Comparison of ENCODE assay signal across 7 mouse cellular contexts in the genomic region with DNA sequence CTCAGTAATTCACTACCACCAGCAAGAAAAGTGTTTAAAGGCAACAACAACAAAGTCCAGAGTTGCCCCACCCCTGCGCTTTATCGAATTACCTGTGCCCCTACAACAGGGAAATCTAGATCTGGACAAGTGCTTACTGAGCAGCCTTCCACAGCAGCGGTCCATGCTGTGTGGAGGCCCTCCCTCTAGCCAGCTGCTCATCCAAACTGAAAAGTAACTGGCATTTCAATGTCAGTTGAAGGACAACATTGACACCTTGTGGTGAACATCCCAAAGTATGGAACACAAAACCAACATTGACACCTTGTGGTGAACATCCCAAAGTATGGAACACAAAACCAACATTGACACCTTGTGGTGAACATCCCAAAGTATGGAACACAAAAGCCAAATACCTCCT.
DNase-seq lines count a peak whose midpoint lies in the region; ATAC-seq and TF ChIP-seq lines count a peak whose summit lies in the region.
"Not testable (repeated sequence)": the region's sequence is repeated elsewhere in the genome, so short reads cannot be mapped to it uniquely, and the experiment has no call there.

No protein-coding gene starts in this region.

- intact Hi-C loops in heart, adult 2 months (cut with DNase I) = not testable (repeated sequence)

- not testable (repeated sequence) for H3K36me3 ChIP-seq in embryonic facial prominence, embryonic 11.5 days (replicated peaks; ENCODE audit: control insufficient read depth, insufficient read depth, low read depth, low read length); heart, adult 2 months (ENCODE audit: control insufficient read depth, insufficient read depth, low read length); kidney, embryonic 14.5 days (ENCODE audit: control insufficient read depth, insufficient read depth, low read length); liver, adult 2 months (ENCODE audit: control insufficient read depth, insufficient read depth, low read length); neural tube, embryonic 14.5 days (ENCODE audit: control insufficient read depth, insufficient read depth, low read length)

- H3K4me1 ChIP-seq in embryonic facial prominence, embryonic 11.5 days (ENCODE audit: control insufficient read depth, insufficient read depth, low read length); heart, adult 2 months (ENCODE audit: control insufficient read depth, insufficient read depth, low read length); liver, adult 2 months (ENCODE audit: control insufficient read depth, insufficient read depth, low read length); neural tube, embryonic 14.5 days (ENCODE audit: control insufficient read depth, insufficient read depth, low read length): not testable (repeated sequence)
- H3K4me1 ChIP-seq in kidney, embryonic 14.5 days (ENCODE audit: control insufficient read depth, insufficient read depth, low read length) = peaks cover 11% of the 10 kb centered on the region

- not testable (repeated sequence) for TF ChIP-seq POLR2A in heart, adult 2 months (IDR thresholded peaks at IDR 0.05; ENCODE audit: insufficient read depth, low read depth, low read length); liver, adult 2 months (IDR thresholded peaks at IDR 0.05; ENCODE audit: extremely low read depth, insufficient read depth, low read length)

- H3K27me3 ChIP-seq in embryonic facial prominence, embryonic 11.5 days (ENCODE audit: control insufficient read depth, insufficient read depth, low read length); heart, adult 2 months (ENCODE audit: control insufficient read depth, insufficient read depth, low read length); kidney, embryonic 14.5 days (ENCODE audit: control insufficient read depth, insufficient read depth, low read length); liver, adult 2 months (ENCODE audit: control insufficient read depth, insufficient read depth, low read length); neural tube, embryonic 14.5 days (ENCODE audit: control insufficient read depth, insufficient read depth, low read length): not testable (repeated sequence)

- H3K4me3 ChIP-seq in embryonic facial prominence, embryonic 11.5 days (ENCODE audit: low read depth, low read length); heart, adult 2 months; kidney, embryonic 14.5 days (ENCODE audit: low read length); liver, adult 2 months (ENCODE audit: insufficient read depth, low read depth, low read length); neural tube, embryonic 14.5 days (ENCODE audit: low read depth, low read length): not testable (repeated sequence)

- H3K9ac ChIP-seq in embryonic facial prominence, embryonic 11.5 days (replicated peaks; ENCODE audit: low read length); heart, adult 2 months (ENCODE audit: low read depth, low read length); kidney, embryonic 14.5 days (ENCODE audit: low read depth, low read length); liver, adult 2 months (ENCODE audit: low read depth, low read length); neural tube, embryonic 14.5 days (replicated peaks; ENCODE audit: low read depth, low read length): not testable (repeated sequence)

- TF ChIP-seq EP300 in heart, adult 2 months (IDR thresholded peaks at IDR 0.05; ENCODE audit: insufficient read depth, low read depth, low read length) = not testable (repeated sequence)

- WGBS in embryonic facial prominence, embryonic 11.5 days = 85% methylated on average over 3 of the region's 3 CpGs
- 88% methylated on average over 3 of the region's 3 CpGs for WGBS in heart, adult 2 months
- WGBS in kidney, embryonic 14.5 days = 71% methylated on average over 3 of the region's 3 CpGs
- 85% methylated on average over 3 of the region's 3 CpGs for WGBS in liver, adult 2 months
- 81% methylated on average over 3 of the region's 3 CpGs for WGBS in neural tube, embryonic 14.5 days

- peak; percentile 44 for DNase-seq in MN1 (ENCODE audit: low spot score)
- DNase-seq in embryonic facial prominence, embryonic 11.5 days (ENCODE audit: low spot score) = peak; percentile 30
- not testable (repeated sequence) for DNase-seq in heart, adult 2 months; liver, adult 2 months (ENCODE audit: extremely low read depth, low read depth, low spot score)

- H3K79me2 ChIP-seq in heart, adult 2 months (replicated peaks; ENCODE audit: control insufficient read depth, insufficient read depth, low read length) = not testable (repeated sequence)
- H3K79me2 ChIP-seq in liver, adult 2 months (ENCODE audit: control insufficient read depth, insufficient read depth, low read length) = peaks cover 14% of the 10 kb centered on the region; the same call in 1 of the 2 replicates

- H3K9me3 ChIP-seq in embryonic facial prominence, embryonic 11.5 days (replicated peaks; ENCODE audit: control insufficient read depth, low read length); kidney, embryonic 14.5 days (ENCODE audit: control insufficient read depth, low read length); neural tube, embryonic 14.5 days (ENCODE audit: control insufficient read depth, low read length): not testable (repeated sequence)

- ATAC-seq in embryonic facial prominence, embryonic 11.5 days (replicated peaks; ENCODE audit: insufficient number of reproducible peaks, low FRiP score, low TSS enrichment, low read depth) = not testable (repeated sequence)
- peak; percentile 28; the same call in 1 of the 2 replicates for ATAC-seq in kidney, embryonic 14.5 days (ENCODE audit: low FRiP score, low TSS enrichment)
- ATAC-seq in megakaryocyte progenitor cell, adult 5-6 weeks (replicated peaks; ENCODE audit: poor library complexity) = 0 out of 2 replicates have a peak, but pooled peaks have one; percentile 31
- peak; percentile 54; the same call in 1 of the 2 replicates for ATAC-seq in neural tube, embryonic 14.5 days (ENCODE audit: low read depth)

- H3K27ac ChIP-seq in embryonic facial prominence, embryonic 11.5 days (replicated peaks; ENCODE audit: low read depth, low read length); heart, adult 2 months; kidney, embryonic 14.5 days (ENCODE audit: low read depth, low read length); liver, adult 2 months (replicated peaks; ENCODE audit: insufficient read depth, low read depth, low read length); neural tube, embryonic 14.5 days (ENCODE audit: low read depth, low read length): not testable (repeated sequence)

- TF ChIP-seq CTCF in heart, adult 2 months (IDR thresholded peaks at IDR 0.05) = peak; percentile 49
- TF ChIP-seq CTCF in liver, adult 2 months (IDR thresholded peaks at IDR 0.05; ENCODE audit: low read depth, low read length) = peak; percentile 10; the same call in 1 of the 2 replicates

- H3K4me2 ChIP-seq in embryonic facial prominence, embryonic 11.5 days (ENCODE audit: low read depth, low read length); kidney, embryonic 14.5 days (replicated peaks; ENCODE audit: low read depth, low read length); neural tube, embryonic 14.5 days (ENCODE audit: low read depth, low read length): not testable (repeated sequence)
